Mouse (Mus musculus) forebrain, postnatal 0 days (tissue): ENCODE measurements at regions not wholly inside any gene's neighbourhood (a gene's known extent, or its start where the extent isn't known, plus 50 kb on each side); places are given as distances from the start of the nearest gene placed in this dataset.
A peak's percentile ranks its signal among the peaks of the same experiment; 100 is the strongest.

Experiments
- ATAC-seq: fragments of 200-750 bp; cut with Nextera tagmentation; 2 replicates; pipeline ENCODE4 v1.8.0; 2017; ENCODE audit warnings: mild to moderate bottlenecking, moderate library complexity
- DNase-seq: peaks from one replicate; pipeline ENCODE4 v3.0.0-alpha.2; 2015
- H3K27ac ChIP-seq: fragments of 300-500 bp; sonication (generic); 2 replicates; pipeline ENCODE4 v1.5.1; 2014; ENCODE audit warnings: low read depth, mild to moderate bottlenecking, antibody characterized with exemption, low read length, moderate library complexity, mixed read lengths
- H3K27me3 ChIP-seq: fragments of 300-500 bp; sonication (generic); 2 replicates; pipeline ENCODE4 v1.6.1; 2014; ENCODE audit warnings: mild to moderate bottlenecking, low read length, mixed read lengths; ENCODE audit not compliant: insufficient read depth
- H3K36me3 ChIP-seq: fragments of 300-500 bp; sonication (generic); 2 replicates; pipeline ENCODE4 v1.6.1; 2014; ENCODE audit warnings: mild to moderate bottlenecking, moderate library complexity; ENCODE audit not compliant: insufficient read depth
- H3K4me1 ChIP-seq: fragments of 300-500 bp; sonication (generic); 2 replicates; pipeline ENCODE4 v1.6.1; 2014; ENCODE audit warnings: antibody characterized with exemption; ENCODE audit not compliant: insufficient read depth
- H3K4me2 ChIP-seq: fragments of 300-500 bp; sonication (generic); 2 replicates; pipeline ENCODE4 v1.6.1; 2014; ENCODE audit warnings: low read depth, mild to moderate bottlenecking, moderate library complexity
- H3K4me3 ChIP-seq: fragments of 300-500 bp; sonication (generic); 2 replicates; pipeline ENCODE4 v1.5.1; 2014; ENCODE audit warnings: low read depth, low read length, mixed read lengths
- H3K9ac ChIP-seq: fragments of 300-500 bp; sonication (generic); 2 replicates; pipeline ENCODE4 v1.6.1; 2014; ENCODE audit warnings: mild to moderate bottlenecking
- H3K9me3 ChIP-seq: fragments of 300-500 bp; sonication (generic); 2 replicates; pipeline ENCODE4 v1.6.1; 2016; ENCODE audit warnings: low read length
- CTCF ChIP-seq: sonication (generic); IDR thresholded peaks from 2 replicates; pipeline ENCODE4 v1.5.1; 2016; ENCODE audit warnings: antibody characterized with exemption, control low read depth, low read depth
- WGBS: fragments of 180-500 bp; shearing (Covaris S2); extraction: QIAGEN DNeasy Blood & Tissue Kit; methylation state at CpG from one replicate; pipeline ENCODE4 v1.1.7; 2014; 5-methylcytosine and 5-hydroxymethylcytosine counted together

DNA sequence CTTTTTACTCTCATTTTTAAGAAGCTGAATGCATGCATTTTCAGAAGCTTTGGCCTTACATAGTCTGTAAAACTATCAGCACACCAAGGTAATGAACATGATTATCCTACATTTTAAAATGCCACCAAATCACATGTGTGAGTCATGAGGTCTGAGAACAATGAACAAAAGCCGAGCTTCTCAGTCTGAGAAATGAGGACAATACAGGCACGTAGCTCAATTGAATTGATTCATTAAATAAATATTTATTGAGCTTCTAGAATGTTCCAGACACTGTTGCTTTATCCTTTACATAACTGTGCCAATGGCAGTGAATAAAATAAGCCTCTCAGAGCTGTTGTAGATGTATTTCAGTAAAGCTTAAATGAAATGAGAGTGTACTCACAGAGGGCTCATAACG is 154.0 kb upstream of the Bdnf start:
- Histone ChIP-seq H3K27me3 (no peaks in the 10 kb centered on the region), H3K9me3 (no peaks in the 10 kb centered on the region), H3K4me3 (no peak overlapping the region), H3K4me1 (no peaks in the 10 kb centered on the region), H3K36me3 (no peaks in the 10 kb centered on the region), H3K4me2 (no peak overlapping the region), H3K27ac (no peak overlapping the region), H3K9ac (no peak overlapping the region)
- ATAC-seq: no peak
- WGBS: 44% methylated on average over 3 of the region's 3 CpGs
- TF ChIP-seq CTCF: no peak
- DNase-seq: no peak

- no peak for DNase-seq
- Histone ChIP-seq H3K4me2 (no peak overlapping the region), H3K4me1 (no peaks in the 10 kb centered on the region), H3K4me3 (no peak overlapping the region), H3K27ac (no peak overlapping the region), H3K9me3 (no peaks in the 10 kb centered on the region), H3K9ac (no peak overlapping the region), H3K36me3 (no peaks in the 10 kb centered on the region), H3K27me3 (no peaks in the 10 kb centered on the region)
- ATAC-seq: no peak
- WGBS: 61% methylated on average over 1 of the region's 1 CpGs
- TF ChIP-seq CTCF: no peak
Measured at GRCm38 (mm10) chr2:109539519-109539918, 135.0 kb upstream of the Bdnf start.

DNA sequence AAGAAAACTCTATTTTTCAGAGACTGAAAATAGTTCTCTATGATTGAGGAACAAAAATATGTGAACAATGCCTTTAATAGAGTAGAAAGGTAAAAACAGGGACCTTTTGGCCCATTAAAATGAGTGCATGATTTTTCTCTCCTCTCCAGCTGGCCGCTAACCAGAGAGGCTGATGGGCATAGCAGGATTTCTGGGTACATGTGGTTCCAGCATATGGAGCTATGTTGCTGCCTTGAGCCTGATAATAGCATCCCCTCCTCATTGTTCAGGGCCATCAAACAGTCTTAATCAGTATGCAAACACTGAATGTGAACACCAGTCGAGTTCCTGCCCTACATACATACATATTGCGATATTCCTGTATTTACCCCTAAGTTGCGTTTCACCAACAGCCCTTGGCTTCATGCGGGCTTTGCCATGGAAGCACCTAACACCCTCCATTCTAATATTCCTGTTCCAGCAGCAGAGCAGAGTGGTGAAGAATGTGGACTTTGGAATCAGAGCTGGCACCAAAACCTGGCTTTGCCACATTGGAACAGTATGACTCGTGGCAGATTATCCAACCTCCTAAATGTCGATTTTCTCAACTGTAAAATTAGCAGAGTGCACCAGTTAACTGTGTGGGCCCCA is 127.9 kb upstream of the Bdnf start:
- Histone ChIP-seq H3K4me1 (no peaks in the 10 kb centered on the region), H3K27me3 (no peaks in the 10 kb centered on the region), H3K4me2 (no peak overlapping the region), H3K36me3 (no peaks in the 10 kb centered on the region), H3K9ac (no peak overlapping the region), H3K9me3 (no peaks in the 10 kb centered on the region), H3K27ac (no peak overlapping the region), H3K4me3 (no peak overlapping the region)
- whole genome bisulfite sequencing: 75% methylated on average over 7 of the region's 7 CpGs
- ATAC-seq: no peak
- no peak for DNase-seq
- TF ChIP-seq CTCF: no peak

- Histone ChIP-seq H3K9me3 (no peaks in the 10 kb centered on the region), H3K27ac (no peak overlapping the region), H3K4me3 (no peak overlapping the region), H3K4me1 (no peaks in the 10 kb centered on the region), H3K4me2 (no peak overlapping the region), H3K36me3 (no peaks in the 10 kb centered on the region), H3K27me3 (no peaks in the 10 kb centered on the region), H3K9ac (no peak overlapping the region)
- no peak for ATAC-seq
- no peak for TF ChIP-seq CTCF
- 82% methylated on average over 6 of the region's 6 CpGs for WGBS
- no peak for DNase-seq
Measured at GRCm38 (mm10) chr2:109554644-109555043, 119.9 kb upstream of the Bdnf start.

DNA sequence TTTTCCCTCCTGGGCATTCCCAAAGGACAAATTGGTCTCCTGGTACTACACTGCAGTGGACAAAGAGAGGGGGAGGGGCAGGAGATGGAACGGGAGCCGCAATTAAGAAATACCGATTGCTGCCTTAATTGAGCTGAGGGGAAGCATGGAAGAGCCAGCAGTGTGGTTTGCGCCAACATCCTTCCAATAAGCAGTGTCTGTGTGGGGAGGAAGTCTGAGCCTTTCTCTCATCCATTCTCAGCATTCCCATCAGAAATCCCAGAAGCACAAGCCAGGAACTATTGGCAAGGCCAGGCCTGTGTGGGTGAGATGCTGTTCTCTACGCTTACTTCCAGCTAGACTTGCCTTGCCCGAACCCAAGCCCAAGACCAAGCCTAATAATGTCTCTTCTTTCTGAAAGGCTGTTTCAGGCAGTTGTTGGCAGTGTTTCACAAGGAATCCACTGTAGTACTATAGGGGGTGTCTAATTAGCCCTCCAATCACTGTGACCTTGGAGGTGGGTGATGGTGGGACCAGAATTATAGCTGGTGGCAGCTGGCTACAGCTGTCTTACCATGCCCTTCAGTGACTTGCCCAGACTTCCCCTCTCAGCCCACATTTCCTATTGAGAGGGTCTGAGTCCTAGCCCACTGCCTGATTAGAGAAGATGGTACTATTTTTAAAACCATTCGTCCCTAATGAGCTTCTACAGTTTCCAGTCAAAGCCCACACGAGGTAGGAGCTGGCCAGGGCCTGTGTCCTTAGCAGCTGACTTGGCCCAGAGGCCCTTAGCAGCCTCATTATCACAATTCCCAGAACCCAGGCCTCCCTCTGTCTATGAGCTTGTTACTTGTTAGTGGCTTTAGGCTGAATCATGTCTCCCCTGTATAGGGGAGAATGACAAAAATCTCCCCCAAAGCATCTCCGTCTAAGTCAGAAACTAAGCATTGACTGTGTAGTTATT is 115.1 kb upstream of the Bdnf start:
- Histone ChIP-seq H3K9me3 (no peaks in the 10 kb centered on the region), H3K27ac (no peak overlapping the region), H3K4me2 (no peak overlapping the region), H3K9ac (no peak overlapping the region), H3K4me1 (no peaks in the 10 kb centered on the region), H3K27me3 (no peaks in the 10 kb centered on the region), H3K36me3 (no peaks in the 10 kb centered on the region), H3K4me3 (no peak overlapping the region)
- DNase-seq: peak; percentile 32
- TF ChIP-seq CTCF: no peak
- 43% methylated on average over 9 of the region's 9 CpGs for WGBS
- peak; percentile 83 for ATAC-seq

- WGBS: 95% methylated on average over 3 of the region's 3 CpGs
Measured at GRCm38 (mm10) chr2:109562996-109563395, 111.5 kb upstream of the Bdnf start.

GRCm38 (mm10) chr2:109576946-109577345 is 97.6 kb upstream of the Bdnf start:
- DNase-seq (peak; percentile 6), ATAC-seq (no peak)
- H3K4me3 ChIP-seq: no peak overlapping the region
- no peaks in the 10 kb centered on the region for H3K36me3 ChIP-seq
- no peak for TF ChIP-seq CTCF
- H3K27ac ChIP-seq: no peak overlapping the region
- H3K9me3 ChIP-seq: no peaks in the 10 kb centered on the region
- no peak overlapping the region for H3K4me2 ChIP-seq
- no peaks in the 10 kb centered on the region for H3K27me3 ChIP-seq
- H3K9ac ChIP-seq: no peak overlapping the region
- no peaks in the 10 kb centered on the region for H3K4me1 ChIP-seq

More at GRCm38 (mm10) chr2:109562996-109563395, 111.5 kb upstream of the Bdnf start:
- no peak overlapping the region for H3K4me2 ChIP-seq
- H3K9me3 ChIP-seq: no peaks in the 10 kb centered on the region
- H3K27ac ChIP-seq: no peak overlapping the region
- no peak overlapping the region for H3K9ac ChIP-seq
- H3K4me1 ChIP-seq: no peaks in the 10 kb centered on the region
- no peak for TF ChIP-seq CTCF
- no peak overlapping the region for H3K4me3 ChIP-seq
- DNase-seq (no peak), ATAC-seq (no peak)
- no peaks in the 10 kb centered on the region for H3K36me3 ChIP-seq
- no peaks in the 10 kb centered on the region for H3K27me3 ChIP-seq
